Mouse (Mus musculus): ENCODE measurements around the gene Slc7a6. TPM values are rescaled to one million over a fixed set of nuclear protein-coding genes. Genes with fewer than 3 reads are reported as not detected.
A peak's percentile ranks its signal among the peaks of the same experiment; 100 is the strongest.
"Not testable (repeated sequence)": the region's sequence is repeated elsewhere in the genome, so short reads cannot be mapped to it uniquely, and the experiment has no call there.

The Slc7a6 gene
- polyA plus RNA-seq, 1 experiment from 2014 or later: 67.8 TPM

- H3K36me3 ChIP-seq: peaks cover 2% of the 10 kb centered on the region; the same call in 1 of the 2 replicates
- H3K27me3 ChIP-seq (ENCODE audit: insufficient read depth, poor library complexity, severe bottlenecking): no peaks in the 10 kb centered on the region
- H3K27ac ChIP-seq: no peak overlapping the region
- no peaks in the 10 kb centered on the region for H3K9me3 ChIP-seq
- H3K4me1 ChIP-seq: peaks cover 25% of the 10 kb centered on the region
- no peak for DNase-seq (ENCODE audit: low spot score)
- 87% methylated on average over 3 of the region's 3 CpGs for WGBS
- H3K4me3 ChIP-seq: no peak overlapping the region
Measured at GRCm38 (mm10) chr8:106173566-106173965, 4.9 kb downstream of the Slc7a6 start.

GRCm38 (mm10) chr8:106176891-106177290 lies 8.2 kb downstream of the Slc7a6 start:
- no peaks in the 10 kb centered on the region for H3K9me3 ChIP-seq
- H3K4me3 ChIP-seq: no peak overlapping the region
- no peaks in the 10 kb centered on the region for H3K27me3 ChIP-seq (ENCODE audit: insufficient read depth, poor library complexity, severe bottlenecking)
- H3K27ac ChIP-seq: no peak overlapping the region
- DNase-seq (ENCODE audit: low spot score): no peak
- 51% methylated on average over 1 of the region's 1 CpGs for WGBS
- H3K4me1 ChIP-seq: peaks cover 15% of the 10 kb centered on the region
- H3K36me3 ChIP-seq: peaks cover 14% of the 10 kb centered on the region

- DNase-seq (ENCODE audit: low spot score): no peak
Measured at GRCm38 (mm10) chr8:106177594-106177993, 8.9 kb downstream of the Slc7a6 start.

GRCm38 (mm10) chr8:106178428-106178827 lies 9.8 kb downstream of the Slc7a6 start:
- H3K9me3 ChIP-seq: no peaks in the 10 kb centered on the region
- peaks cover 15% of the 10 kb centered on the region for H3K4me1 ChIP-seq
- 70% methylated on average over 2 of the region's 2 CpGs for WGBS
- peaks cover 26% of the 10 kb centered on the region for H3K36me3 ChIP-seq
- H3K27ac ChIP-seq: no peak overlapping the region
- DNase-seq (ENCODE audit: low spot score): no peak
- no peak overlapping the region for H3K4me3 ChIP-seq
- H3K27me3 ChIP-seq (ENCODE audit: insufficient read depth, poor library complexity, severe bottlenecking): no peaks in the 10 kb centered on the region

More at GRCm38 (mm10) chr8:106177594-106177993, 8.9 kb downstream of the Slc7a6 start:
- no peak overlapping the region for H3K27ac ChIP-seq
- H3K4me3 ChIP-seq: no peak overlapping the region
- WGBS: 87% methylated on average over 1 of the region's 1 CpGs
- H3K27me3 ChIP-seq (ENCODE audit: insufficient read depth, poor library complexity, severe bottlenecking): no peaks in the 10 kb centered on the region
- peaks cover 20% of the 10 kb centered on the region for H3K36me3 ChIP-seq
- H3K4me1 ChIP-seq: peaks cover 15% of the 10 kb centered on the region
- no peaks in the 10 kb centered on the region for H3K9me3 ChIP-seq

GRCm38 (mm10) chr8:106185628-106186270 lies 17.1 kb downstream of the Slc7a6 start:
- Histone ChIP-seq H3K27me3 (ENCODE audit: insufficient read depth, poor library complexity, severe bottlenecking) (no peaks in the 10 kb centered on the region), H3K4me1 (no peaks in the 10 kb centered on the region), H3K4me3 (no peak overlapping the region), H3K36me3 (peaks cover 73% of the 10 kb centered on the region), H3K27ac (no peak overlapping the region), H3K9me3 (no peaks in the 10 kb centered on the region)
- 88% methylated on average over 8 of the region's 8 CpGs for WGBS
- no peak for DNase-seq (ENCODE audit: low spot score)

GRCm38 (mm10) chr8:106186394-106186793 lies 17.7 kb downstream of the Slc7a6 start:
- DNase-seq (ENCODE audit: low spot score): no peak
- no peaks in the 10 kb centered on the region for H3K27me3 ChIP-seq (ENCODE audit: insufficient read depth, poor library complexity, severe bottlenecking)
- no peak overlapping the region for H3K4me3 ChIP-seq
- 90% methylated on average over 3 of the region's 3 CpGs for WGBS
- H3K27ac ChIP-seq: no peak overlapping the region
- H3K9me3 ChIP-seq: no peaks in the 10 kb centered on the region
- peaks cover 78% of the 10 kb centered on the region for H3K36me3 ChIP-seq
- H3K4me1 ChIP-seq: no peaks in the 10 kb centered on the region; the same call in 1 of the 2 replicates

GRCm38 (mm10) chr8:106189162-106189561 lies 20.5 kb downstream of the Slc7a6 start:
- peaks cover 5% of the 10 kb centered on the region; the same call in 1 of the 2 replicates for H3K4me1 ChIP-seq
- WGBS: 88% methylated on average over 4 of the region's 4 CpGs

GRCm38 (mm10) chr8:106191639-106192038 lies 23.0 kb downstream of the Slc7a6 start:
- H3K9me3 ChIP-seq: no peaks in the 10 kb centered on the region
- H3K4me3 ChIP-seq: no peak overlapping the region
- no peaks in the 10 kb centered on the region for H3K27me3 ChIP-seq (ENCODE audit: insufficient read depth, poor library complexity, severe bottlenecking)
- no peak overlapping the region for H3K27ac ChIP-seq
- H3K4me1 ChIP-seq: peaks cover 11% of the 10 kb centered on the region; the same call in 1 of the 2 replicates
- DNase-seq (ENCODE audit: low spot score): peak; percentile 75
- 43% methylated on average over 5 of the region's 5 CpGs for WGBS
- peaks cover 78% of the 10 kb centered on the region for H3K36me3 ChIP-seq

More at GRCm38 (mm10) chr8:106189162-106189561, 20.5 kb downstream of the Slc7a6 start:
- Histone ChIP-seq H3K27me3 (ENCODE audit: insufficient read depth, poor library complexity, severe bottlenecking) (no peaks in the 10 kb centered on the region), H3K27ac (no peak overlapping the region), H3K9me3 (no peaks in the 10 kb centered on the region), H3K4me3 (no peak overlapping the region), H3K36me3 (peaks cover 77% of the 10 kb centered on the region)
- no peak for DNase-seq (ENCODE audit: low spot score)

- H3K9me3 ChIP-seq: no peaks in the 10 kb centered on the region
- DNase-seq (ENCODE audit: low spot score): no peak
- 60% methylated on average over 6 of the region's 6 CpGs for WGBS
- no peak overlapping the region for H3K27ac ChIP-seq
- H3K27me3 ChIP-seq (ENCODE audit: insufficient read depth, poor library complexity, severe bottlenecking): no peaks in the 10 kb centered on the region
- H3K4me1 ChIP-seq: peaks cover 11% of the 10 kb centered on the region; the same call in 1 of the 2 replicates
- no peak overlapping the region for H3K4me3 ChIP-seq
- H3K36me3 ChIP-seq: peaks cover 78% of the 10 kb centered on the region
Measured at GRCm38 (mm10) chr8:106193162-106193561, 24.5 kb downstream of the Slc7a6 start.

- 40% methylated on average over 5 of the region's 5 CpGs for WGBS
- H3K9me3 ChIP-seq: no peaks in the 10 kb centered on the region
- peaks cover 79% of the 10 kb centered on the region for H3K36me3 ChIP-seq
- no peak overlapping the region for H3K27ac ChIP-seq
- DNase-seq (ENCODE audit: low spot score): no peak
- peaks cover 11% of the 10 kb centered on the region; the same call in 1 of the 2 replicates for H3K4me1 ChIP-seq
- H3K27me3 ChIP-seq (ENCODE audit: insufficient read depth, poor library complexity, severe bottlenecking): no peaks in the 10 kb centered on the region
- H3K4me3 ChIP-seq: no peak overlapping the region
Measured at GRCm38 (mm10) chr8:106194062-106194461, 25.4 kb downstream of the Slc7a6 start.

- H3K27ac ChIP-seq: no peak overlapping the region
- no peak overlapping the region for H3K4me3 ChIP-seq
- H3K9me3 ChIP-seq: no peaks in the 10 kb centered on the region
- 0 out of 2 replicates have a peak, but pooled peaks cover 9% of the 10 kb centered on the region for H3K4me1 ChIP-seq
- WGBS: 19% methylated on average over 1 of the region's 1 CpGs
- no peak for DNase-seq (ENCODE audit: low spot score)
- H3K27me3 ChIP-seq (ENCODE audit: insufficient read depth, poor library complexity, severe bottlenecking): no peaks in the 10 kb centered on the region
- peaks cover 93% of the 10 kb centered on the region for H3K36me3 ChIP-seq
Measured at GRCm38 (mm10) chr8:106198741-106199140, 30.1 kb downstream of the Slc7a6 start.

- H3K4me1 ChIP-seq; H3K4me3 ChIP-seq; H3K9me3 ChIP-seq; H3K27ac ChIP-seq; H3K27me3 ChIP-seq (ENCODE audit: insufficient read depth, poor library complexity, severe bottlenecking); DNase-seq (ENCODE audit: low spot score): not testable (repeated sequence)
- WGBS: 82% methylated on average over 3 of the region's 3 CpGs
- peaks cover 93% of the 10 kb centered on the region for H3K36me3 ChIP-seq
Measured at GRCm38 (mm10) chr8:106199596-106199995, 30.9 kb downstream of the Slc7a6 start.

GRCm38 (mm10) chr8:106210035-106210731 lies 41.5 kb downstream of the Slc7a6 start:
- DNase-seq (ENCODE audit: low spot score): peak; percentile 78
- peak overlapping the region; percentile 95 for H3K27ac ChIP-seq
- H3K36me3 ChIP-seq: peaks cover 58% of the 10 kb centered on the region
- WGBS: under 1% methylated on average over 35 of the region's 35 CpGs
- peaks cover 12% of the 10 kb centered on the region for H3K4me1 ChIP-seq
- no peaks in the 10 kb centered on the region for H3K9me3 ChIP-seq
- H3K4me3 ChIP-seq: peak overlapping the region; percentile 92
- H3K27me3 ChIP-seq (ENCODE audit: insufficient read depth, poor library complexity, severe bottlenecking): no peaks in the 10 kb centered on the region

Data from heart, embryonic 10.5 days (tissue).